Mouse (Mus musculus): Measurements from ENCODE around the gene Allc.

The Allc gene

GRCm38 (mm10) chr12:28579132-28579531 is 3.2 kb downstream of the Allc start:
- no peak for DNase-seq (ENCODE audit: low spot score in 2 of 2)

GRCm38 (mm10) chr12:28578147-28578546 is 4.2 kb downstream of the Allc start:
- DNase-seq (ENCODE audit: low spot score in 2 of 2): no peak

- no peak for DNase-seq (ENCODE audit: low spot score in 2 of 2)
These were observed 6.8 kb downstream of the Allc start for GRCm38 (mm10) chr12:28575366-28576070.

- no peak for DNase-seq (ENCODE audit: low spot score in 2 of 2)
These were observed 10.1 kb downstream of the Allc start for GRCm38 (mm10) chr12:28572241-28572640.

DNA sequence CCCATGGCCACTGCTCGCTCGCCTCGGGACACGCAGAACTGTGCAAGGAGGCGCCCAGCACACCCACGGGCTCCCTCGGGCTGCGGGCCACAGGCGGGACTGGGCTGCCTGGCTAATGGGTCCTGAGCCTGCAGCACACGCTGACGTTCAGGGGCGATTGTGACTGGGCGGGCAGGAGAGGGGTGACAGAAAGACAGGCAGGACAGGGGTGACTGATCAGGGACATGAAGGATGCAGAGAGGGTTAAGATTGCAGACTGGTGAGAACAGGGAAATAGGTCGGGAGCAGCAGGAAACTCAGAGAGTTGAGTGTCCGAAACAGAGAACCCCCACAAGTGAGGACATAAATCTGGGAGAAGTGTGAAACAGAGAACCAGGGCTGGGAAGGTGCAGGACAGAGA is 30.0 kb downstream of the Allc start, which contains the start of gene Dcdc2c:
Gene Dcdc2c, minus strand, starts transcription at position 101 of the 400 bp plus-strand sequence.
- DNase-seq (ENCODE audit: low spot score in 2 of 2): no peak

DNA sequence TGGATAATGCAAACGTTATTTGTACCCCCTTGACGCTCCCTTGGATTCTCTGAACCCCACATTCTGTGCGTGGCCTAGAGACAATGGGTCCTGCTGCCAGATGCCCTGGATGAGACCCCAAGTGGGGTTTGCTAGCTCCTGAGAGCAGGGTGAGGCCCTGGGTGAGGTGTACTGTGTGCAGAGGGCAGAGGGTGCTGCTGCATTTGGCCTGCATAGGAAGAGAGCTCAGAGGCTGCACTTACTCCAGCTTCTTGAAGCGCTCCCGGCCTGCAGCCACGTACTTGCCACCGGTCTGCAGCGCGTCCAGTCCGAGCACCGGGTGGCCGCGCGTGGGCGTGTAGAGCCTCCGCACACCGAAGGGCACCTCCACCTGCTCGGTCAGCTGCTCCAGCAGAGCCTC is 30.5 kb downstream of the Allc start:
- no peak for DNase-seq (ENCODE audit: low spot score in 2 of 2)

DNA sequence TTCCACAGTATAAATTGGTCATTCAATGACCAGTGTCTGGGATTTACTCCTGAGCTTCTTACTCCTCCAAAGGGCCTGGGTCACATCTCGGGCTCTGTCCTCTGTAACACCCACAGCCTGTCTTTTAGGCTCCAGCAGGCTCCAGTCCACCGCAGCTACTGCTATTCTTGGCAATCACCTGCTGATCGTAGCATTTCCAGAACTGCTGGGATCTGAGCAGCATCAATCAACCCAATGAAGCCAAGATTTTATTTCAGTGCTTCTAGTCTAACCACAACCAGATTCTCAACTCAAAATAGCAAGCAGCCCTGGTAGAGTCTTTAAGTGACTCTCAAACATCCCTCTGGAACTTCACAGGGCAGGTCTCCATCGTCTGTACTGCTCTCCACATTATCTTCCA is 33.4 kb downstream of the Allc start:
- no peak for DNase-seq (ENCODE audit: low spot score in 2 of 2)

DNA sequence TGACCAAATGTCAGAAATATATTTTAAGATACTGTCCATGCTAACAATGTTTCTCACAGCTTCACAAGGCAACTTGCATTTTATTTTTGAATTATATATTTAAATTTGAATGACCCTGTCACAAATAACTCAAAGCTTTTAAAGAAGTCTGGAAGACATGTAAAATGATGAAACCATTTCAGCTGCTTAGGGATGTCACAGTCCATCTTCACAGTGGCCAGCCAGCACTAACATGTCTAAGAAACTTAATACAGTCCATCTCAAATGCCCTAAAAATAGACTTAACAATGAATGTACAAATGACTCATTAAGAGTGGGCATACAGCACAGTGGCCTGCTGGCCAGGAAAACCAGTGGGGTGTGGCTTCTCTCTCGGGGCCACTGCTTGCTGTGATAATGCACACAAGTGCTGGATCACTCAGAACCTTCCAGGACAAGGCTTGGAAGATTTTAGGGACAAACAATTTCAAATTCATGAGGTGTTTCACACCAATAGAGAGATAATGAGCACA is 68.0 kb downstream of the Allc start:
- DNase-seq (ENCODE audit: low spot score in 2 of 2): no peak

DNA sequence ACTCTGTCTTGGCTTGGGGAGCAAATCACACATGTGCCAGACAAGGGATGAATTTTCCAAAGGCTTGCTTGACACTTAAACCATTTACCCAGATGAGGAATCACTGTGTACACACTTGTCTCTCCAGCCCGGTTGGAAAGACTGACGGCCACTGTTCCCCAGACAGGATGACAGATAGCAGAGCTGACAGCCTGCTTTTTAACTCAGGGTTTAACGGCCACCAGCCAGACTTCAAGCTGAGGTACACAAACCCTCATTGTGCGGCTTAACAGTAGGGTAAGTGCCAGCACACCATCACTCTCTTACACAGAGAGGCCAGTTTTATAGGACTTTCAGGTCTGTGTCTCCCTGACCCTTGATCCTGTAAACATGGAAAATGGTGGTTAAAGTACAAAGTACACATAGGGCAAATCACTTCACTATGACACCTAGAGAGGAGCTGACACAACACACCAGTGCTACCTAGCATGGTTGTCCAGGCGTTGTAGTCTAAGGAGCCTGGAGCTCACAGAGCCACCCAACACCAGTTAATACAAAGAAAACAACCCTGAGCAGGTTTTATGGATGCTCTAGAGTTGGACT is 72.5 kb downstream of the Allc start:
- no peak for DNase-seq (ENCODE audit: low spot score in 2 of 2)
